Mouse (Mus musculus) adrenal gland, postnatal 25 days (tissue): ENCODE data around the gene Ntm. TPM values are rescaled to one million over a fixed set of nuclear protein-coding genes. Genes with fewer than 3 reads are reported as not detected.

ENCODE experiments used
- DNase-seq: peaks from one replicate; pipeline ENCODE4 v3.0.0; 2021; ENCODE audit warnings: mixed read lengths
- total RNA-seq: library from RNA; stranded (reverse); gene quantifications from 2 replicates; pipeline ENCODE4 v1.2.3, GENCODE M21; 2021

Gene Ntm
- total RNA-seq, 1 experiment from 2014 or later, result 0.94 TPM

DNA sequence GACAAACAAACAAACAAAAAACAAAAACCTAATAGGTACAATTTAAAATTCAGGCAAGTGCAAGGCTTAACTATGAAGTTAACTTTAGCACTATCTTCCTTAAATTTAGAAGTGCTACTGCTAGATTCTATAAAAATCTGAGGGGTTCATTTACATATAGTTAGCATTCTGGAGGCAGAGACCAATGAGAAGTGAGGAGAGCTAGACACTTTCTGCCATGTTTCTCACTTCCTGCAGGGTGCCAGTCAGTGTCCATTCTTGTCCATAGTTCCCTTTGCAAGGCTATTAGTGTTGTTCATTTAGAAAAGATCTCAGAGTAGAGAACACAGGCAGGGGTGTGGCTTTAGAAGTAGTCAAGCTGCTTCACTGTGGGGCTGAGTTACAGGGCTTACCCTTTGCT lies 208.6 kb downstream of the Ntm start:
- no peak for DNase-seq

DNA sequence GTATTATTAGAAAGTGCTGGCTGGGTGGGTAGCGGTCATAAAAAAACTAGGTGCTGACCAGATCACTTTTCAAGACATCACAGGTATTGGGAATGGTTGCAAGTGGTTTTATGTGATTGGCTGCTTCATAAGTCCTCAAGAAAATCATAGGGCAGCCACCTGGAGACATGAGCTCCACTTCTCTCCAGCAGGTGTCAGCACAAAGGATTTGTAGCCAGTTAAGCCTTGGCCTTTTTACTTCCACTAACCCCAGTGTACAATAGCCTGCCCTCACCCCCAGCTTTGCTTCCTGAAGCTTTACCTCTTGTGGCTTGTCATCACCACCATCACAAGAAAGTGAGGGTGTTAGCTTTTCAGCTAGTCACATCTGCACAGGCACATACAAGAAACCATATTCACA lies 211.5 kb downstream of the Ntm start:
- no peak for DNase-seq

DNA sequence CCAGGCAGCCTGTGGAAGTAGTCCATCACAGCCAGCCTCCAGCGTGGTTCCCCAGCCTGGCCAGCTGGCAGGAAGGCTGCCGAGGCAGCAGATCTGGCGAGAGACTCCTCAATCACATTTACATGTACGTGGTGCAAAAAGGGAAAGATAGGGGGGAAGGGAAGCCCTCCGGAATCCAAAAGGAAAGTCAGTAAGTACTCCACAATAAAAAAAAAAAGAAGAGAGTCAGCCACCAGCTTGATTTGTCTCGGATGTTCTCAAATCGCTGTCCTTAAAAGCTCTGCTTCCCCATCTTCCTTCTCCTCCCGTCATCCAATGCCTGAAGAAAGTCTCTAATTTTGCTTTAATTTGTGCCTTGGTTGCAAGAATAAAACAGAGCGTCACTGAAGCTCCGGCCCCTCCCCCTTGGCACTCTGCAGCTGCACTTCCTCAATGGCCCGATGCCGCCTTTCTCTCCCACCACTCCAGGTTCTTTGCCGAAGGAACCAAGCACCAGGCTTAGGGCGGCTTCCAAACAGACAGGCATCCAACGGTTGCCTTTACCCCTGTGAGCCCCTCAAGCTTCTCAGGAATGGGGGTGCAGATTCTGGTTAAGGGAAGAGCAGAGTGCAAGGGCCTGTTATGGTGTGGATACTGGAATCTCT lies 212.4 kb downstream of the Ntm start:
- DNase-seq, result peak; percentile 7

DNA sequence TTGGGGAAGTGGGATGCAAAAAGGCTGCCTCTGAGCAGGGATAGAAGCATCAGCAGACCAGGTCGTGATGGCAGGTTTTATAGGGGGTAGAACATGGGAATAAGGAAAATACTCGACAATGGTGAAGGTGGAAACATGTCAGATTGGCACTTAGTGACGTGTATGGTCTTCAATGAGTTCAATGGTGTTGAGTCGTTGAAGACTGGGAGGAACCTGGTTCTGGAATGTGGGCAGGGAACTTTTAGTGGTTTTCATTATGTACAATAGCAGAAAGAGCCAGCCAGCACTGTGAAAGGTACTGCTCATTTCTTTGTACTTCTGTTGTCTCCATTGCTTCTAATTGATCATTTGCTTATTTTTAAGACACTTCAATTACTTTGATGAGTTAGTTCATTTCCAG lies 214.9 kb downstream of the Ntm start:
- no peak for DNase-seq

DNA sequence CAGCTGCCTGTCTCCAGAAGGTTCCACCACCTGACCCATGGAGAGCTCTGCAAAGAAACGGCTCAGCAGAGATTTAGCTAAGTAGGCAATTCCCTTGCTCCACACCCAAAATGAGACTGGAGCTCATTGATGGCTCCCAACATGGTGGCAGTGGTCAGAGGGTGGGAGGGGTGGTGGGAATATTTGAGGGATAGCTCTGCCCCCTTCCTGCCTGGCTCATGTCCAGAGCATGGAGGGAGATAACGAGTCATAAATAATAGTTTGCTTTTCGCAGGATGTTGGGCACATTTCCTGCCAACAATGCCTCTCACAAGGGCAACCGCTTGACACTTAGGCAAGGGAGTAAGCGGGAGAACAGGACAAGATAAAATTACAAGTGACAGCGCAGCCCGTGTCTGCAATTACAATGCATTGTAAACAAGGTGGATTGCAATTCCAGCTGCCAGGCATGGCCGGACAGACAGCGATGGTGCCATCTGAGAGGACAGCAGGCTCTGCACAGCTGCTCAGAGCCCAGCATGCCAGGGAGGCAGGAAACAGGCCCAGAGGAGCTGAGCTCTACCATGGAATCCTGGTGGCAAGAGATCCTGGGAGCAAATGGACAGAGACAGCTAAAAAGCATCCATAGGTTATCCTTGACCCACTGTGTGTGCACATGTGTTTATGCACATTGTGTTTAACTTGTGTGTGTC lies 224.0 kb downstream of the Ntm start:
- DNase-seq, result no peak

DNA sequence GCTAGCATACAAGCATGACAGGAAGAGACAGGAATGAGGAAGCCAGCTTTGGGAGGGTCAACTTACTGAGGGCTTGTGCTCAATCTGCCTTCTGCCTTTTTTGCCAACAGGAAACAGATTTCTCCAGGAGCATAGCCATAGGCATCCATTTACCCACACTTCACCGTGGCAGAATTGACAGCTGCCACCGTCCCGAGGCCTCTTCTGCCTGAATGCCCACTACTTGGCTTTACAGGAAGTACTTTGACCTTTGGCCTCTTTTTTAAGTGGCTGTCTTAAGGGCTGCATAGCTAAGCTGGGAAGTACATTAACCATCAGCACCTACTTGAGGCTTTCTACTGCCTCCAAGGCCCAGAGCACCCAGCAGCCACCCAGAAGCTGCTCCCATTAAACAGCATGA lies 226.9 kb downstream of the Ntm start:
- no peak for DNase-seq

DNA sequence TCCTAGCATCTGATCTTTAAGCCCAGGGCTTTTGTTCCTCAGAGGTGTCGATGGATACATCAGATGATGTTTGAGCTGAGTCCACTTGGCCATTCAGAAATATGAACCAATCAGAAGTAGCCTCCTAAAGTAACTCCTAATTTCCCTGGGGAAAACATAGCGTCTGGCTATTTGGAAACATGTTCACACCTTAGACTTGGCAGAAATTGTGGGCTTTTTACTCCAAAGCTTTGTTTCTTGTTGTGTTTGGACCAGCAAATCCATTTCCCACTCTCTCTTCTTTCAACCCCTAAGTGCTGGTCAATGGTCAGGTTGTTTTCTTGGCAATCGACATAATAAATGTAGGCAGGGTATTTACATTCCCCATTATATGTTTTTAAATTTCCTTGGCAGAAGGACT lies 230.0 kb downstream of the Ntm start:
- DNase-seq, result no peak

DNA sequence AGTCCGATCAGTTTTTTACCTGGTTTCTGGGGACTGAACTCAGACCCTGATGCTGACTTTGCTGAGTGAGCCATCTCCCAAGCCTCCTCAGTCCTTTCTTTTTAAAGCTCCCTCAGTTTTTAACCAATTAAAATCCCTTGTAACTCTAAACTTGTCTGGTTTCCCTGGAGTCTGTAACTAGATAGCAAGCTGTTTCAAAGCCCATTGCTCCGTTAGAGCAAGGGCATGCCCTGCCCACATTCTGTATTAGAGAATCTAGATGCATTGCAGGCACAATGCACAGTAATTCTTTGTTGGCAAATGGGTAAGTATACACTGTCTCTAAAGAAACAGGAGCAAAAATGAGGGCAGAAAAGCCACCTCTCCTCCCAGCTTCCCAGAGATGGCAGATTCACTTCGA lies 231.3 kb downstream of the Ntm start:
- DNase-seq, result no peak

DNA sequence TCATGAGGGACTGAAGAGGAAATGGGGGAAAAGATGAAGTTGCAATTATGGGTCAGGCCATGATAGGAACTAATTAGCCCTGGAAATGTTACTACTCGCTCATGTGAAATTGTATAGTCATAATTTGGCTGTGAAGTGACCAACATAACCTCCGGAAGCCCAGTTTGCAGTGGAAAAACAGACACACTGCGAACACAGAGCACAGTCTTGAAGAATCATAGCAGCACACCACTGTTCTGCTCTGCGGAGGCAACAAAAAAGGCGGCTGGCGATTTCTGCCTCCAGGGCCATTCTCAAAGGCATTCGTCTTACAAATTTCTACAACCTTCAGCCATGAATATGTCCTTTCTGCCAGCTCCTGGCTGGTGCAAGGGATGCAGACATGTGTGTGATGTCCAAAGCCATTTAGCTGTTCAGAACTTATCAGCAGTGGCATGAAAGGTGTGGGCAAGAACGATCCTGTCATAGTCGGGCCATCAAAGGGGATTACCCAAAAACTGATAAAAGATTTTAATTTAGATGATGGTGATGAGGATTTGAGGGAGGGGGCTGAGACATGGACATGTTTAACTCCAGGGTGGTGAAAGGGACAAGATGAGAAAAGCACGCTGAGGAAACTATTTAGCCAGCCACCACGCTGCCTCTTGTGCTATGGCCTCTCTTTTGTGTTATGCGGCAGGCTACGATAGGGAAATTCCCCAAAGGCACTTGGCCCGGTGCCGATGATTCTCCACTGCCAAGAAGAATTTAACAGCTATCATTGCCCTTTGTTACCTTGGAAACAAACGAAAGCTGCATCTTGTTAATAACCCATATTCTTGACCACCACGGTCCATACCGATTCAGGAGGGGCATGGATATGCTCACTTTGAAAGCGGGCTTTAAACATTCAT lies 235.2 kb downstream of the Ntm start:
- peak; percentile 2 for DNase-seq

DNA sequence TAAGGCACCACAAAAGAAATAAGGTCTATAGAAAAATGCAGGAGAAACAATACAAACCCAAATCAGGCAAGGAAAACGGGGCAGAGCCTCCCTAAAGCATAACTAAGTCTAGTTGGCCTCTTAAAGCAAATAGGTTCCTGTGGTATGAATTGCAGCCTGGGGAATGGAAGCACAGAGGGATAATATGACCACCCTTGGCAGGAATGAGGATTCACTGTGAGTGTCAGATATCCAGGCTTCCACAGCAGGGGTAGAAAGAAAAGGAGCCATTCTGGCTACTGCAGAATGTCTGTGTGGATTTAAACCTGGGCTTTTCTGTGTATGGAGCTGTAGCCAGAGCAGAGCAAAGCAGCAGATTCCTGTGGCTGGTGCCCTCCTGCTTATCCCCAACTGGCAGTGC lies 241.5 kb downstream of the Ntm start:
- no peak for DNase-seq

DNA sequence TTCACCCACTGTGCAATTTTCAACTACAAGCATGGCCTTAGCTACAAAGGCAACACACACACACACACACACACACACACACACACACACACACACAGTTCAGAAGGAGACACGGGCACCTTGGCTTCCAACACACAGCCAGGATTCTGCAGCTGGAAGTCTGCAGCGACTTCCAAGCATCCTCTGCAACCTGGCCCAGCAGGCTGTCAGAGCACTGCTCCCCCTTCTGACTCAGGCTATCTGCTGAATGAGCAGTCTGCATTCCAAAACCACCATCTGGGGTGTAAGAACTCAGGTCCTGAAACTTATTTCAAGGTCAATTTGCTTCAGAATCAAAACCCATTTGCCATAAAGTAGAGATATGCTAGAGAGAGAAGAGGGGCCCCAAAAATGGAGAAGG lies 246.1 kb downstream of the Ntm start:
- DNase-seq, result no peak

DNA sequence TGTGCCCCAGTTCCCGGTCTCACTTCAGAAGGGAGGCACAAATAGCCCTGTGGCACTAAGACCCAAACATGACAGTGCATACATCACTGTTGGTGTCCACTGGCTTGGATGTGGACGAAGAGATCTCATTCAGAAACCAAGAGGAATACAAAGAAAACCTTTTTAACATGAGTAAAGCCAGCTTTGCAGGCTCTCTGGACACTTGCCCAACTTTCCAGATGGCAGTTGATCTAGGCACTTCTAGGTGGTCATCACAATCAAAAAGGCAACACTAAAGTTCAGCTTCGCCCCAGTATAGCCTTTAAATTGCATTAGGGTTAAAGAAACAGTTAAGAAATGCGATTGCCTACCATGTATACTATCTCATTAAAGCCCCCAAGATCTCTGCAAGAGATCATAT lies 264.7 kb downstream of the Ntm start:
- DNase-seq, result no peak

DNA sequence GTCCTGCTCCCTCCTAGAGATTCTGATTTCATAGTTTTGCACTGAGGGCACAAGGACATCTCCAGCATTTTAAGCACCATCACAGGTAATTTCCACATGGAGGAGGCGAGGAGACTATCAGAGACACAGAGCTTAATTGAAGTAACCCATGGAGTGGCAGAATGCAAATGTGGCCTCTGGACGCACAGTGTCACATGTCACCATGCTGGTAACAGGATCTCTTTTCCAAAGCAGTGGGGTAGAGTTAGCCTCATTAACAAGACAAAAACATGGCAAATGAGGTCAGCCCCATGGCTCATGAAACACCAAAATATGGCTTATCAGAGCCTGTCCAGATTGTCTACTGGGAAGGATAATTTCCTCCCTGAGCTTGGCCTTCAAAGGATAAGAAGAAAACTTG lies 268.8 kb downstream of the Ntm start:
- no peak for DNase-seq

DNA sequence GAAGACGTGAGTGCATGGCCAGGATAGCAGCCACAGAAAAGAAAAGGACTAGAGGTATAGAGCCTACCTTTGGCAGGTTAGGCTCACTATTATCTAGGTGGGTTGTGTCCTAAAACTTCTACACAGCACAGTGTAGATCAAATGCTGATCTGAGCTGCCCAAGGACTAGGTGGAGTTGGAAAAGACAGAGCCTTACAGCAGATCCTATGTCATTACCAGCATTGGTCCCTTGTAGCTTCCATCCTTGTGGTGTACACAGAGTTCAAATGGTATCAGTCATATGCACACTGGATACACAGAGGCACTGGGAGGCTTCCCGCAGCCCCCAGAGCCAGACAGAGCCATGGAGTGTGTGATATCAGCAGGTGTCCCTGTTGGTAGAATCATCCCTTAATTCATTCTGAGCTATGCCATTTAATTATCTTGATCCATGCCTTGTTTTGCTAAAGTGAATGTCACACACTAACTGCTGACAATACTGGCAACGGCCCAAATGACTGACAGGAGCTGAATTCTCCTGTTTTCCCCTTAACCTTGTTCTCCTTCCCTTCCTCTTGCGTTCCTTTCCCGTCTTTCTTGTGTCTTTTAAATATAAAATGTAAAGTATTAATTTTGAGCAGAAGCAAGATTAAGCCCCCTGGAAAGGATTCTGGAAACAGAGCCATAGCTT lies 271.6 kb downstream of the Ntm start:
- no peak for DNase-seq

DNA sequence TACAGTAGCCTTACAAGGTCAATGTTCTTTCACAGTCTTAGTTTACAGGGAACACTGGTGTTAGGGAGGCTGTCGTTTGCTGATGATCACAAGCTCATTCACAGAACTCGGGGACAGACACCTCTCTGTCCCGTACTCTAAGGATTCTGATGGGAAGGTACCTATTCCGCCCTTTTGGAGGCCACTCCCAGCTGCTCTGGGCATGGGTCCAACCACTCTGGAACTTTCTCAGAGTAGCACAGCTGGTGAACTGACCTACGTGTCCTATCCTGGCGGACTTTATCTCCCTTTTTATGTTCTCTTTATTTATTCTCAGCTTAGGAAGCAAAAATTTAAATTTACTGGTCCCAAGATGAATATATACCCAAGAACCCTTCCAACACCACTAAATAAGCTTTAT lies 280.7 kb downstream of the Ntm start:
- no peak for DNase-seq

DNA sequence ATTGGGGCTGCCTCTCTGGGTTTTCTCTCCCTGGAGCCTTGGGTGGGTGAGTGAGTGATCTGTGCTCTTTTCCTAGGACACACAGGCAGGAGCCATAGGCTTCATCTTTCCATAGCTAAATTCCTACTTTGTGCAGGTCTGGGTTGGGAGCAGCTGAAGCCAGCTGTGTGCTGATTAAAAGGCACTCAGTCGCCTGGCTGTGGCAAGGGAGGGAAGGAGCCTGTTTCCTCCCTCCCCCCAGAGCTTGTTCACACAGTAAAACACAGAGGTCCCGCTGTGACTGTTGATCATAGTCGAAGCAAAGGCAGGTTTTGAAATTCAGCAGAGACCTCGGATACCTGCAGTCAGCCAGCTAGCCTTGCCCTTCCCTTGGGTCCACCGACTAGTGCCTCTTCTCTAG lies 282.3 kb downstream of the Ntm start:
- no peak for DNase-seq

DNA sequence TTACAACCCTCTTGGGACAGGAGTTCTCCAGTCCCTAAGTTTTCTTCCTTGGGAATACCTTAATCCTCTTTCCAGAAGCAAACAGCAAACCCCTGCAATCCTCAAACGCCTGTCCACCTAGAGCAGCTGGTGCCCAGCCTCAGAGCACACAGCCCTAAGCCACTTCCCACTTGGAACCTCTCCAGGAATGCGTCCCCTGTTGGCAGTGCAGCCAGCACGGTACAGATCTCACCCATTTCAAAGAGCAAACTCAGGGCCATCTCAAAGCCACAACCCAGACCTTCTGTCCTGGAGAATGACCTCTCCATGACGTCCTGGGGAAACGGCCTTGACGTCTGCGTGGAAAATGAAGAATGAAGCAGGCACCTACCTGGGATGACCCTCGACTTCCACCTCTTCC lies 289.0 kb downstream of the Ntm start:
- DNase-seq, result peak; percentile 61

DNA sequence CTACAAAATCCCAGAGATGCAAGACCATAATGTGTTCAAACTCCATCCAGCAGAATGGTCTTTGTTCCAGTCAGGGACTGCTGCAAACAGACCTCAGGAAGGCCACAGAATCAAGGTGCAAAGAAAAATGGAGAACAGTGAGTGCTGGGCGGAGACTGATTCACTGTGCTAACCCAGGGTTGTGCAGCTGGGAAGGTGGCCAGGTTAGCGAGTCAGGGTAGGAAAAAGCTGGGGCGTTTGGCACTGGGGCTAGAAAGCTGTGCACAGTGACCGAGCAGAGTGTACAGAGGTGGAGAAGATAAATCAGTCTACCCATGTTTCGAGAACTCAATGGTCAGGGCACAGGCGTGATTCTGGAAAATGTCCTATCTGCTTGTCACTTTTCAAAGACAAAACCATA lies 291.1 kb downstream of the Ntm start:
- DNase-seq, result peak; percentile 26

DNA sequence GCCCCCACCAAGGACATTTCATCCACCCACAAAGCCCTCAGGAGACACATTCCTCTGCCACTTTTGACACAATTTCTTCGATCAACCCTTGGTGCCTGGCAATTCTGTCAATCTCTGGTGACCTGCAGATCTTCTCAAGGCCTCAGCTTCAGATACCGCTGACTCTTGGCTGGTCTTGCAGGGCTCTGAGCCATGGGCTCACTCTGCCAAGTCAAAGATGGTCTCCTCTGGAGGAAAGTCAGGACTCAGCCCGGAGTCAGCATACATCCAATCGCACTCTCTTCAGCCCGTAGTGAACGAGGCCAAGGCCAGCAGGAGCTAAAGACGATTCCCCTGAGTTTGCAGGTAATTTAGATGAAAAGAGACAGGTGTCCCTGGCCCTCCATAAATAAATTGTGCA lies 299.7 kb downstream of the Ntm start:
- DNase-seq, result no peak

DNA sequence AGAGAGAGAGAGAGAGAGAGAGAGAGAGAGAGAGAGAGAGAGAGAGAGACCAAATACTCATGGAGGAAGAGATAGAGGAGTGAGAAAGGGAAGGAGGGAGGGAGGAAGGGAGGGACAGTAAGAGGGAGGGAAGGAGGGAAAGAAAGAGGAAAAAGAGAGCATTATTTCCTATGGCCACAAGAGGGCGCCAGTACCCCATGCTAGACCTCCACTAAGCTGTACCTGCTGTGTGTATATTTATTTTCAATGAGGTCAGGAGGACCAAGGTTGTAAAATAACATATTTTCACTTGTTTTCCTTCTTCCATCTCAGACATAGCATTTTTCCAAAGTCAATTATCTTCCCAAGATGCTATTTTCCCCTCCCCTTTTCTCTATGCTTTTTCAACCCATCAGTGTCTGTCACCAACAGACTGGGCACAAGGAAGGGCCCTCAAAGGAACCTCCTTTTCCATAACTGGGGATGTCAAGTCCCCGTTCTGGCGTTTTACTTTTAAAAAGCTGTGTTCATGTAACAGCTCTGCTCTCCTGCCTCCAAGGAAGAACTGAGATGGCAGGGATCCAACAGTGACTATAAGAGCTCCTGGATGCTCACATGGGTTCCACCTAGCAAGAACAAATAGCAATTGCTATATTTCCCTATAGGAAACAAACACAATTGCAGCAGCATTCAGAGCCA lies 301.3 kb downstream of the Ntm start:
- DNase-seq, result peak; percentile 63

DNA sequence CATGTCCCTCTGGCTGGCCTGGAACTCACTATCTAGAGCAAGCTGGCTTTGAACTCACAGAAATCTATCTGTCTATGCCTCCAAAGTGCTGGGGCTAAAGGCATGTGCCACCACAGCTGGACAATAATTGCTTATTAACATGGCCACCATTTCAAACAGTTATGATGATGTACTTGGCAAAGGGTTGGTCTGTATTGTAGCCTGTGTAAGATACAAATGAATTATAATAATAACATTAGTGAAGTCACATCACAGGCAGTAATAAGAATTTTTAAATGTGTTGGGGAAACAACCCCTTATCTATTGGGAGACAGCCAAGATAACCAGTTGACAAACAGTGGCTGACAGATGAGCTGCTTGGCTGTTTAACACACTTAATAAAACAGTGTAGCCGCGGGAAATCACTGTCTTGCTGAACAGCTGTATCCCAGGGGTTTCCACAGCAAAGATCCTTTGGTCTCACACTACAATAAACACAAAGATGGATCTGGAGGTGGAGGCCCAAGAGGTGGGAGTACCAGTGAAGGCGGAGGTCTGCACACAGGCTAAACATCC lies 302.8 kb downstream of the Ntm start:
- no peak for DNase-seq
